Mouse (Mus musculus) kidney, embryonic 15.5 days (tissue): Measurements from ENCODE around the gene Psmb1. TPM values are rescaled to one million over a fixed set of nuclear protein-coding genes. Genes with fewer than 3 reads are reported as not detected.
"Not testable (repeated sequence)": the region's sequence is repeated elsewhere in the genome, so short reads cannot be mapped to it uniquely, and the experiment has no call there.

Experiments
- ATAC-seq: fragments of 200-750 bp; cut with Nextera tagmentation; replicated peaks from 2 replicates; pipeline ENCODE4 v1.8.0; 2017; ENCODE audit warnings: moderate TSS enrichment; ENCODE audit not compliant: low FRiP score
- H3K27ac ChIP-seq: fragments of 300-500 bp; sonication (generic); 2 replicates; pipeline ENCODE4 v1.5.1; 2015; ENCODE audit warnings: mild to moderate bottlenecking, inconsistent platforms
- H3K27me3 ChIP-seq: fragments of 300-500 bp; sonication (generic); 2 replicates; pipeline ENCODE4 v1.6.1; 2015; ENCODE audit warnings: inconsistent platforms
- H3K36me3 ChIP-seq: fragments of 300-500 bp; sonication (generic); 2 replicates; pipeline ENCODE4 v1.6.1; 2015; ENCODE audit warnings: inconsistent platforms
- H3K4me1 ChIP-seq: fragments of 300-500 bp; sonication (generic); 2 replicates; pipeline ENCODE4 v1.6.1; 2015; ENCODE audit warnings: inconsistent platforms
- H3K4me2 ChIP-seq: fragments of 300-500 bp; sonication (generic); 2 replicates; pipeline ENCODE4 v1.6.1; 2015; ENCODE audit warnings: moderate library complexity, mild to moderate bottlenecking, inconsistent platforms
- H3K4me3 ChIP-seq: fragments of 300-500 bp; sonication (generic); replicated peaks from 2 replicates; pipeline ENCODE4 v1.5.1; 2015; ENCODE audit warnings: mild to moderate bottlenecking, inconsistent platforms
- H3K9ac ChIP-seq: fragments of 300-500 bp; sonication (generic); 2 replicates; pipeline ENCODE4 v1.6.1; 2015; ENCODE audit warnings: mild to moderate bottlenecking, inconsistent platforms
- H3K9me3 ChIP-seq: fragments of 300-500 bp; sonication (generic); replicated peaks from 2 replicates; pipeline ENCODE4 v1.6.1; 2016; ENCODE audit warnings: inconsistent platforms
- WGBS: fragments of 180-500 bp; shearing (Covaris S2); methylation state at CpG from one replicate; pipeline ENCODE4 v1.1.7; 2015; ENCODE audit warnings: mixed read lengths; 5-methylcytosine and 5-hydroxymethylcytosine counted together
- polyA plus RNA-seq: library from polyadenylated mRNA; unstranded; fragments of >200 nt; fragmentation: Nextera tagmentation; extraction: Ambion mirVana; gene quantifications from 2 replicates; pipeline ENCODE4 v1.2.1, GENCODE M21; 2015

Gene Psmb1
- polyA plus RNA-seq, result 265 and 285 TPM in 2 replicates

GRCm38 (mm10) chr17:15499656-15500394 lies at the start of gene Psmb1, which contains the start of gene Tbp:
Gene Psmb1 (minus strand): TSS chr17:15499751.
Gene Tbp (plus strand): TSS chr17:15499888.
- Histone ChIP-seq H3K9ac (peak within 1 kb of the TSS; percentile 84), H3K27me3 (no peaks in the 10 kb centered on the region), H3K4me1 (peaks cover 32% of the 10 kb centered on the region), H3K36me3 (peaks cover 28% of the 10 kb centered on the region), H3K27ac (peak within 1 kb of the TSS; percentile 97), H3K9me3 (no peaks in the 10 kb centered on the region), H3K4me3 (peak within 1 kb of the TSS; percentile 81), H3K4me2 (peak within 1 kb of the TSS; percentile 78)
- under 1% methylated on average over 63 of the region's 63 CpGs for WGBS
- ATAC-seq, result peak; percentile 95

GRCm38 (mm10) chr17:15546440-15546839 lies 46.9 kb upstream of the Psmb1 start:
- no peak for ATAC-seq
- Histone ChIP-seq H3K4me3 (no peak overlapping the region), H3K9ac (no peak overlapping the region), H3K4me1 (no peaks in the 10 kb centered on the region), H3K36me3 (no peaks in the 10 kb centered on the region), H3K4me2 (no peak overlapping the region), H3K27ac (no peak overlapping the region), H3K27me3 (no peaks in the 10 kb centered on the region), H3K9me3 (no peaks in the 10 kb centered on the region; the same call in 1 of the 2 replicates)
- 73% methylated on average over 4 of the region's 4 CpGs for WGBS

- H3K9me3 ChIP-seq, H3K4me3 ChIP-seq, H3K36me3 ChIP-seq, H3K9ac ChIP-seq, ATAC-seq, H3K4me1 ChIP-seq, H3K4me2 ChIP-seq, H3K27ac ChIP-seq, H3K27me3 ChIP-seq: not testable (repeated sequence)
- 54% methylated on average over 4 of the region's 4 CpGs for WGBS
These were observed 44.3 kb upstream of the Psmb1 start for GRCm38 (mm10) chr17:15543868-15544267.

GRCm38 (mm10) chr17:15540309-15540708 lies 40.8 kb upstream of the Psmb1 start:
- peaks cover 25% of the 10 kb centered on the region for H3K27me3 ChIP-seq
- H3K36me3 ChIP-seq, result no peaks in the 10 kb centered on the region
- no peaks in the 10 kb centered on the region; the same call in 1 of the 2 replicates for H3K9me3 ChIP-seq
- WGBS, result 75% methylated on average over 4 of the region's 4 CpGs
- no peak overlapping the region for H3K4me2 ChIP-seq
- H3K4me3 ChIP-seq, result no peak overlapping the region
- no peak overlapping the region for H3K9ac ChIP-seq
- H3K4me1 ChIP-seq, result peaks cover 3% of the 10 kb centered on the region; the same call in 1 of the 2 replicates
- no peak for ATAC-seq
- H3K27ac ChIP-seq, result no peak overlapping the region

- H3K36me3 ChIP-seq, result no peaks in the 10 kb centered on the region
- ATAC-seq, result peak; percentile 64
- peaks cover 30% of the 10 kb centered on the region for H3K27me3 ChIP-seq
- no peak overlapping the region for H3K27ac ChIP-seq
- peak overlapping the region; percentile 76 for H3K4me2 ChIP-seq
- H3K9me3 ChIP-seq, result no peaks in the 10 kb centered on the region
- 1% methylated on average over 33 of the region's 33 CpGs for WGBS
- H3K4me3 ChIP-seq, result peak overlapping the region; percentile 51
- peaks cover 3% of the 10 kb centered on the region; the same call in 1 of the 2 replicates for H3K4me1 ChIP-seq
- H3K9ac ChIP-seq, result no peak overlapping the region
These were observed 36.9 kb upstream of the Psmb1 start for GRCm38 (mm10) chr17:15536457-15536904.

GRCm38 (mm10) chr17:15535943-15536342 lies 36.4 kb upstream of the Psmb1 start:
- no peak overlapping the region for H3K9ac ChIP-seq

GRCm38 (mm10) chr17:15535162-15535800 lies 35.7 kb upstream of the Psmb1 start:
- no peaks in the 10 kb centered on the region for H3K36me3 ChIP-seq
- no peak overlapping the region for H3K9ac ChIP-seq
- WGBS, result 62% methylated on average over 11 of the region's 11 CpGs
- no peak overlapping the region for H3K27ac ChIP-seq
- H3K4me1 ChIP-seq, result peaks cover 3% of the 10 kb centered on the region; the same call in 1 of the 2 replicates
- no peak overlapping the region for H3K4me3 ChIP-seq
- H3K27me3 ChIP-seq, result peaks cover 30% of the 10 kb centered on the region
- ATAC-seq, result no peak
- no peaks in the 10 kb centered on the region for H3K9me3 ChIP-seq
- H3K4me2 ChIP-seq, result no peak overlapping the region

More at GRCm38 (mm10) chr17:15535943-15536342, 36.4 kb upstream of the Psmb1 start:
- peaks cover 30% of the 10 kb centered on the region for H3K27me3 ChIP-seq
- no peak overlapping the region for H3K27ac ChIP-seq
- ATAC-seq, result no peak
- no peaks in the 10 kb centered on the region for H3K9me3 ChIP-seq
- H3K4me2 ChIP-seq, result peak overlapping the region; percentile 76
- peaks cover 3% of the 10 kb centered on the region; the same call in 1 of the 2 replicates for H3K4me1 ChIP-seq
- H3K4me3 ChIP-seq, result peak overlapping the region; percentile 51
- no peaks in the 10 kb centered on the region for H3K36me3 ChIP-seq
- WGBS, result 19% methylated on average over 8 of the region's 8 CpGs

- Histone ChIP-seq H3K4me3 (no peak overlapping the region), H3K4me1 (peaks cover 11% of the 10 kb centered on the region), H3K27ac (no peak overlapping the region), H3K9me3 (no peaks in the 10 kb centered on the region), H3K36me3 (peaks cover 3% of the 10 kb centered on the region; the same call in 1 of the 2 replicates), H3K4me2 (no peak overlapping the region), H3K9ac (no peak overlapping the region), H3K27me3 (peaks cover 3% of the 10 kb centered on the region; the same call in 1 of the 2 replicates)
- WGBS, result 10% methylated on average over 5 of the region's 5 CpGs
- ATAC-seq, result no peak
These were observed 30.6 kb upstream of the Psmb1 start for GRCm38 (mm10) chr17:15530141-15530540.

GRCm38 (mm10) chr17:15528887-15529286 lies 29.3 kb upstream of the Psmb1 start:
- ATAC-seq, result no peak
- Histone ChIP-seq H3K27me3 (no peaks in the 10 kb centered on the region), H3K27ac (no peak overlapping the region), H3K9me3 (no peaks in the 10 kb centered on the region), H3K4me2 (no peak overlapping the region), H3K9ac (no peak overlapping the region), H3K4me3 (no peak overlapping the region), H3K36me3 (peaks cover 16% of the 10 kb centered on the region), H3K4me1 (peaks cover 11% of the 10 kb centered on the region)
- 73% methylated on average over 2 of the region's 2 CpGs for WGBS

GRCm38 (mm10) chr17:15527811-15528136 lies 28.2 kb upstream of the Psmb1 start:
- Histone ChIP-seq H3K27ac (peak overlapping the region; percentile 91; the same call in 1 of the 2 replicates), H3K4me2 (peak overlapping the region; percentile 75), H3K9me3 (no peaks in the 10 kb centered on the region), H3K36me3 (peaks cover 25% of the 10 kb centered on the region), H3K9ac (peak overlapping the region; percentile 75), H3K4me3 (peak overlapping the region; percentile 77), H3K27me3 (no peaks in the 10 kb centered on the region), H3K4me1 (peaks cover 11% of the 10 kb centered on the region)
- WGBS, result 58% methylated on average over 3 of the region's 3 CpGs
- no peak for ATAC-seq

GRCm38 (mm10) chr17:15526986-15527810 lies 27.6 kb upstream of the Psmb1 start, which contains the start of gene Pdcd2:
Gene Pdcd2 (minus strand): TSS chr17:15527301.
- H3K4me2 ChIP-seq, result peak within 1 kb of the TSS; percentile 75
- H3K27me3 ChIP-seq, result no peaks in the 10 kb centered on the region
- under 1% methylated on average over 51 of the region's 55 CpGs for WGBS
- H3K36me3 ChIP-seq, result peaks cover 30% of the 10 kb centered on the region
- peaks cover 11% of the 10 kb centered on the region for H3K4me1 ChIP-seq
- H3K4me3 ChIP-seq, result peak within 1 kb of the TSS; percentile 77
- peak; percentile 99 for ATAC-seq
- peak within 1 kb of the TSS; percentile 91 for H3K27ac ChIP-seq
- peak within 1 kb of the TSS; percentile 75 for H3K9ac ChIP-seq
- H3K9me3 ChIP-seq, result no peaks in the 10 kb centered on the region
